Mouse (Mus musculus) small intestine, adult 2 months (tissue): ENCODE results near the gene Rufy2.

Source experiments
- CTCF ChIP-seq: fragments of 200-500 bp; IDR thresholded peaks from 2 replicates; pipeline ENCODE4 v1.5.1; 2012; ENCODE audit warnings: low read depth, mild to moderate bottlenecking, control low read depth, inconsistent platforms, low read length, moderate library complexity, mixed read lengths; ENCODE audit not compliant: insufficient replicate concordance, insufficient read length; ENCODE audit errors: extremely low read depth
- POLR2A ChIP-seq: fragments of 200-500 bp; IDR thresholded peaks from 2 replicates; pipeline ENCODE4 v1.6.1; 2012; ENCODE audit warnings: low read depth, mild to moderate bottlenecking, control low read depth, inconsistent platforms, low read length, moderate library complexity

- TF ChIP-seq POLR2A (no peak), CTCF (no peak)
Measured at GRCm38 (mm10) chr10:63049106-63049505, 69.1 kb downstream of the Rufy2 start.
